Mouse (Mus musculus) limb, embryonic 11.5 days (tissue): ENCODE results near the gene Olfr1026. TPM values are rescaled to one million over a fixed set of nuclear protein-coding genes. Genes with fewer than 3 reads are reported as not detected.

Source experiments
- ATAC-seq: fragments of 200-750 bp; cut with Nextera tagmentation; 2 replicates; pipeline ENCODE4 v1.8.0; 2017; ENCODE audit warnings: low read depth; ENCODE audit not compliant: insufficient number of reproducible peaks, low FRiP score, low TSS enrichment
- DNase-seq: peaks from one replicate; pipeline ENCODE4 v3.0.0-alpha.2; 2015; ENCODE audit warnings: low spot score
- H3K27ac ChIP-seq: fragments of 300-500 bp; sonication (generic); replicated peaks from 2 replicates; pipeline ENCODE4 v1.5.1; 2014; ENCODE audit warnings: low read depth, mild to moderate bottlenecking, low read length
- H3K27me3 ChIP-seq: fragments of 300-500 bp; sonication (generic); 2 replicates; pipeline ENCODE4 v1.6.1; 2014; ENCODE audit warnings: mild to moderate bottlenecking, low read length, mixed read lengths; ENCODE audit not compliant: control insufficient read depth, insufficient read depth
- H3K36me3 ChIP-seq: fragments of 300-500 bp; sonication (generic); 2 replicates; pipeline ENCODE4 v1.6.1; 2014; ENCODE audit warnings: mild to moderate bottlenecking, low read length, moderate library complexity, mixed read lengths; ENCODE audit not compliant: control insufficient read depth, insufficient read depth
- H3K4me1 ChIP-seq: fragments of 300-500 bp; sonication (generic); 2 replicates; pipeline ENCODE4 v1.6.1; 2014; ENCODE audit warnings: low read length, mixed read lengths; ENCODE audit not compliant: control insufficient read depth, insufficient read depth
- H3K4me2 ChIP-seq: fragments of 300-500 bp; sonication (generic); 2 replicates; pipeline ENCODE4 v1.6.1; 2014; ENCODE audit warnings: low read depth, mild to moderate bottlenecking, moderate library complexity; ENCODE audit not compliant: severe bottlenecking
- H3K4me3 ChIP-seq: fragments of 300-500 bp; sonication (generic); 2 replicates; pipeline ENCODE4 v1.5.1; 2014; ENCODE audit warnings: low read depth, low read length
- H3K9ac ChIP-seq: fragments of 300-500 bp; sonication (generic); 2 replicates; pipeline ENCODE4 v1.6.1; 2014; ENCODE audit warnings: mild to moderate bottlenecking, low read length
- H3K9me3 ChIP-seq: fragments of 300-500 bp; sonication (generic); 2 replicates; pipeline ENCODE4 v1.6.1; 2016; ENCODE audit warnings: low read length; ENCODE audit not compliant: control insufficient read depth
- WGBS: fragments of 180-500 bp; shearing (Covaris S2); extraction: QIAGEN DNeasy Blood & Tissue Kit; methylation state at CpG from one replicate; pipeline ENCODE4 v1.1.7; 2014; 5-methylcytosine and 5-hydroxymethylcytosine counted together
- polyA plus RNA-seq: library from polyadenylated mRNA; unstranded; fragments of >200 nt; fragmentation: Nextera tagmentation; extraction: Ambion mirVana; gene quantifications from 2 replicates; pipeline ENCODE4 v1.2.1, GENCODE M21; 2014

Gene Olfr1026
- polyA plus RNA-seq: not detected in 2 replicates

DNA sequence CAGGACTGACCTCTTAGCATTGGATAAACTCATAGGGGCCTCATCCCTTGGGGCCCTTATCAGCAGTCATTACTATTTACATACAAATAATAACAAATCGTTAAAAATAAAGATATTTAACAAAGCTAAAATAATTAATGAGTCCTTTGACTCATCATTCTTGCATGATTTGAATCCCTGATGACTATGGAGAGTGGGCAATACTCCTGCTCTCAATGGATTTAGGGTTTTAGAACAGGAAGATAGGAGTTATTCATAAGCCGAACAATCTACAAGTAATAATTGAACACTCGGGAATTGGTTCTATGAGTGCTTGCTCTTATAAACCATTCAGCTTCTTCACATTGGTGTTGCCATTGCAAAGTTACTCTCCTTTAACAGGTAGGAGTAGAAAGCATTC, at the start of gene Olfr1026:
TSS of gene Olfr1026 (plus strand) at position 301 of the 400 bp plus-strand sequence.
- Histone ChIP-seq H3K4me2 (no peak within 1 kb of the TSS), H3K9me3 (no peaks in the 10 kb centered on the region), H3K27me3 (no peaks in the 10 kb centered on the region), H3K4me1 (no peaks in the 10 kb centered on the region), H3K9ac (no peak within 1 kb of the TSS), H3K27ac (no peak within 1 kb of the TSS), H3K36me3 (no peaks in the 10 kb centered on the region), H3K4me3 (no peak within 1 kb of the TSS)
- DNase-seq: no peak
- ATAC-seq: no peak
- 90% methylated on average over 3 of the region's 3 CpGs for WGBS

DNA sequence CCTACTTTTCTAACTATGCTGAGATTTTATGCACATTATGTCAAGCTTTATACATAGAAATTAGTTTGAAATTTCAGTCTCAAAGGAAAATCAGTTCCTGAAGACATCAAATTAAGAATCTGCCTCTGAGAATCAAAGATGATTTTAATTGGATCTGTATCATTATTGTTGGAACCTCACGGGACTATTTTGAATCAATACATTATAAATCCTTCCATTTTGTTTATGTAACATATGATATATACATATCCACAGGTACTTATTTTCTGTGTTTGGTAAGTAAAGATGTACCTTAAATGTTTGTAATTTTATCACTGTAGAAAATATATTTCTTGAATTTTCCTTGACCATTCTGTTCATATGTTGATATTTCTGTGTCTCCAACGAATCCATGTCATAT, 36.0 kb upstream of the Olfr1026 start, which contains the start of gene Olfr1023:
TSS of gene Olfr1023 (plus strand) at position 301 of the 400 bp plus-strand sequence.
- Histone ChIP-seq H3K9me3 (no peaks in the 10 kb centered on the region), H3K4me3 (no peak within 1 kb of the TSS), H3K27ac (no peak within 1 kb of the TSS), H3K36me3 (no peaks in the 10 kb centered on the region), H3K27me3 (no peaks in the 10 kb centered on the region), H3K4me1 (no peaks in the 10 kb centered on the region), H3K9ac (no peak within 1 kb of the TSS), H3K4me2 (no peak within 1 kb of the TSS)
- no peak for ATAC-seq
- WGBS: 73% methylated on average over 2 of the region's 2 CpGs
- DNase-seq: no peak

DNA sequence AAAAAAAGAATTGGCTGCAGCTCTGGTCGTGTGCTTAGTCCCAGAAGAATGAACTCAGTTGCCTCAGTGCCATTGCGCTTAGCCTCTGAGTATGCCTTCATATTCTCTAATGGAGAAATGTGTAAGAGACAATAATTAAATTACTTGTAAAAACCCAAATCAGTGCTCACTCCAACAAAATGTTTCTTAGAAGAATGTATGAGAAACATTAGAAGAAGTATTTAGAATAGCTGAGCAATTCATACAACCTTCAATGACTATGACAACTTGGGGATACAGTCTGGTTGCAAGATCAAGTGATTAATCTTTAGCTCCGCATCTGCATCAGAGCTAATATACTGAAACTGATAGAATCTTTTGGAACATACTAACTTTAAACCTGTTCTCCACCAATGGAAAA, 16.4 kb upstream of the Olfr1026 start, which contains the start of gene Olfr1024:
TSS of gene Olfr1024 (minus strand) at position 101 of the 400 bp plus-strand sequence.
- Histone ChIP-seq H3K36me3 (no peaks in the 10 kb centered on the region), H3K4me1 (no peaks in the 10 kb centered on the region), H3K27ac (no peak within 1 kb of the TSS), H3K9me3 (no peaks in the 10 kb centered on the region), H3K4me2 (no peak within 1 kb of the TSS), H3K27me3 (no peaks in the 10 kb centered on the region), H3K9ac (no peak within 1 kb of the TSS), H3K4me3 (no peak within 1 kb of the TSS)
- ATAC-seq (no peak), DNase-seq (no peak)
- 87% methylated on average over 3 of the region's 3 CpGs for WGBS

DNA sequence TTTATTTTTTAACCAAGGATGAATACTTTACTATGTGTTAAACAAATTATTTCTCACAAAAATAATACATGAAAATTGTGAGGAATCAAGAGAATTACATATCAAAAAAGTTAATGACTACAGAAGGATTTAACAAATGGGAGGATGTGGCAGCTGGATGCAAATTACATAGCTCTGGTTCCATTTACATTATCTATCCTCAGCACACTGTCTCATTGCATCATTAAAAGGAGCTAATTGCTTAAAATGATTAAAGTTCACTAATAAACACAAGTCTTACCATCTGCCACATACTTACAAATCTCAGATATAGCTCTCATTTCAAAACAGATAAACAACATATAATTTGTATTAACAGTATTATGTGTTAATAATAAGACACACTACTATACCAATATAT, 8.2 kb upstream of the Olfr1026 start:
- Histone ChIP-seq H3K36me3 (no peaks in the 10 kb centered on the region), H3K4me1 (no peaks in the 10 kb centered on the region), H3K9me3 (no peaks in the 10 kb centered on the region), H3K27ac (no peak overlapping the region), H3K27me3 (no peaks in the 10 kb centered on the region), H3K4me2 (no peak overlapping the region), H3K9ac (no peak overlapping the region), H3K4me3 (no peak overlapping the region)
- ATAC-seq: no peak
- DNase-seq: no peak

DNA sequence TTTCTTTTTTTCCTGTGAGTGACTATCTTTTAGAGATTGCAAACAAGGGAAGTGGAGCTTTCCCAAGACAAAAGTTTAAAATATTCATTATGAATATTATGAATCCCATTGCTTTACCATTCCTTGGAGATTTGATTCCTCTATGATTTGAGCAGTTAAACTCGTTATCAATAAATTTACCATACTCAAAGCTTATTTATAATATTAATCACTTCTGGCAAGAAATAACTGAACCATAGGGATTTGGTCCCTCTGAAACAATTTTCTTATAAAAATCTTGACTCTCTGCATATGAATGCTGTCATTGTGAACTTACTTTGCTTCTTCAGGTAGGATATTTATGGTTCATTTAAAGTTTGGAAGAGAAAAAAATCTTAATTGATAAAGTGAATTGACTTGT, 6.5 kb upstream of the Olfr1026 start, which contains the start of gene Olfr1025-ps1:
TSS of gene Olfr1025-ps1 (plus strand) at position 301 of the 400 bp plus-strand sequence.
- whole genome bisulfite sequencing: 49% methylated on average over 1 of the region's 1 CpGs
- no peak within 1 kb of the TSS for H3K9ac ChIP-seq
- H3K4me2 ChIP-seq: no peak within 1 kb of the TSS
- DNase-seq: no peak
- H3K4me3 ChIP-seq: no peak within 1 kb of the TSS
- no peak for ATAC-seq
- no peaks in the 10 kb centered on the region for H3K4me1 ChIP-seq
- no peak within 1 kb of the TSS for H3K27ac ChIP-seq
- no peaks in the 10 kb centered on the region for H3K36me3 ChIP-seq
- H3K27me3 ChIP-seq: no peaks in the 10 kb centered on the region
- no peaks in the 10 kb centered on the region for H3K9me3 ChIP-seq

DNA sequence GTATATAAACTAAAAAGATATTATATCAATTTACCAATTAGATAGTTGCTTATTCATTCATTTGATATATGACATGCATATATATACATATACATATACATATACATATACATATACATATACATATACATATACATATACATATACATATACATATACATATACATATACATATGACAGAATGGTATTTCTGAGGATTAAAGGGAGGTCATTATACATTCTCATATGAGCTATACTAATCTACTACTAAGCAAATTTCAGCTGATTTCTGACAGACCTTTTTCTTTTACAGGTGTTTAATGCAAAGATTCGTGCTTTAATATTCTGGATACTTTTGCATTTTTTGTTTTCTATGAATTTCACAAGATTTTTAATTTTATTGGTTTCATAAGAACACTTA, 28.8 kb downstream of the Olfr1026 start, which contains the start of gene Olfr1028:
TSS of gene Olfr1028 (plus strand) at position 301 of the 400 bp plus-strand sequence.
- DNase-seq: no peak
- 80% methylated on average over 1 of the region's 1 CpGs for WGBS
- Histone ChIP-seq H3K4me1 (no peaks in the 10 kb centered on the region), H3K27ac (no peak within 1 kb of the TSS), H3K27me3 (no peaks in the 10 kb centered on the region), H3K9me3 (no peaks in the 10 kb centered on the region), H3K4me2 (no peak within 1 kb of the TSS), H3K36me3 (no peaks in the 10 kb centered on the region), H3K4me3 (no peak within 1 kb of the TSS), H3K9ac (no peak within 1 kb of the TSS)
- no peak for ATAC-seq

DNA sequence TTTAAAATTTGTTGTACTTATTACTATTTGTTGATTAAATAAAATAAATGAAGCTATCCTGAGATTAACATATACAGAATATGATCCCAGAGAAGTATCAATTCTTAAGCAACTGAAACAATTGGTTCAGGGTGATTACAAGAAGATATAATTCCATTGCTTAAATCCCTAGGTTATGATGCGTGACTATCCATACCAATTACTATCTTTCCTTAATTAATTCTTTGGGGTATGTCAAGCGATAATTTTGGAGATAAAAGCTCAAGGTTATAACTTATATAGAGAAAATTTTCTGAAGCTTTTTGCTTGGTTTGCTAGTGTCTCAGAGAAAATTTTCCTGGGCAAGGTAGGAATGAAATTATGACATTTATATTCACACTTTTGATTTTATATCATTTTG, 52.2 kb downstream of the Olfr1026 start, which contains the start of gene Olfr1029:
TSS of gene Olfr1029 (plus strand) at position 301 of the 400 bp plus-strand sequence.
- DNase-seq: no peak
- no peaks in the 10 kb centered on the region for H3K36me3 ChIP-seq
- H3K4me2 ChIP-seq: no peak within 1 kb of the TSS
- no peaks in the 10 kb centered on the region for H3K4me1 ChIP-seq
- H3K9me3 ChIP-seq: no peaks in the 10 kb centered on the region
- no peak within 1 kb of the TSS for H3K9ac ChIP-seq
- no peaks in the 10 kb centered on the region for H3K27me3 ChIP-seq
- H3K27ac ChIP-seq: no peak within 1 kb of the TSS
- ATAC-seq: no peak
- H3K4me3 ChIP-seq: no peak within 1 kb of the TSS
- 89% methylated on average over 2 of the region's 2 CpGs for WGBS
